Mouse (Mus musculus) E14TG2a.4 (cell line): ENCODE measurements around the gene Capn1.

Experiments
- CTCF ChIP-seq: conservative IDR thresholded peaks from 2 replicates; pipeline ENCODE4 v1.5.1; 2014; ENCODE audit warnings: low read length
- NANOG ChIP-seq: IDR thresholded peaks from 2 replicates; pipeline ENCODE4 v1.6.1; 2014; ENCODE audit warnings: borderline replicate concordance, low read length, mixed read lengths
- POU5F1 ChIP-seq: IDR thresholded peaks from 2 replicates; pipeline ENCODE4 v1.6.1; 2014; ENCODE audit warnings: low read length, borderline replicate concordance

DNA sequence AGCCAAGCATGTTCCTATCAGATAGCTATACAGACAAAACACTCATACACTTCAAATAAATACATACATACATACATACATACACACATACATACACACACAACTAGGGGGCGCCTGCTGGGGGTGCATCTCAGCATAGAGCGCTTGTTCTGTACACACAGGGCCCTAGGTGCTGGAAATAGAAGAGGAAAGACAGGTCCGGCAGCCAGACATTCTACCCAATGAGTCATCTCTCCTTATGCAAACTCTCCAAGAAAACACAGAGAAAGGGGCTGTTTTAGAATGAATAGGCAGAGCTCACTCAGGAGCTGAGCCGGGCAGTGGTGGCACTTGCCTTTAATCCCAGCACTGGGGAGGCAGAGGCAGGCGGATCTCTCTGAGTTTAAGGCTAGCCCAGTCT is 15.7 kb downstream of the Capn1 start:
- TF ChIP-seq CTCF (no peak), NANOG (no peak), POU5F1 (no peak)
